Mouse (Mus musculus): ENCODE results near the gene Olfr65.

- TF ChIP-seq CTCF (IDR thresholded peaks at IDR 0.05; ENCODE audit: low read depth) (no peak), EP300 (optimal IDR thresholded peaks at IDR 0.05) (no peak)
Measured at GRCm38 (mm10) chr7:103870667-103871066, 32.6 kb upstream of the Olfr65 start.
